Mouse (Mus musculus) thymus, adult 18-20 months (tissue): Measurements from ENCODE around the gene Fcgr3.
A peak's percentile ranks its signal among the peaks of the same experiment; 100 is the strongest.
"Not testable (repeated sequence)": the region's sequence is repeated elsewhere in the genome, so short reads cannot be mapped to it uniquely, and the experiment has no call there.

Experiments used
- DNase-seq, 2 experiments: peaks; one replicate each; pipeline ENCODE4 v3.0.0; 2022; ENCODE audit warnings: mixed read lengths in 2 of 2

The Fcgr3 gene

DNA sequence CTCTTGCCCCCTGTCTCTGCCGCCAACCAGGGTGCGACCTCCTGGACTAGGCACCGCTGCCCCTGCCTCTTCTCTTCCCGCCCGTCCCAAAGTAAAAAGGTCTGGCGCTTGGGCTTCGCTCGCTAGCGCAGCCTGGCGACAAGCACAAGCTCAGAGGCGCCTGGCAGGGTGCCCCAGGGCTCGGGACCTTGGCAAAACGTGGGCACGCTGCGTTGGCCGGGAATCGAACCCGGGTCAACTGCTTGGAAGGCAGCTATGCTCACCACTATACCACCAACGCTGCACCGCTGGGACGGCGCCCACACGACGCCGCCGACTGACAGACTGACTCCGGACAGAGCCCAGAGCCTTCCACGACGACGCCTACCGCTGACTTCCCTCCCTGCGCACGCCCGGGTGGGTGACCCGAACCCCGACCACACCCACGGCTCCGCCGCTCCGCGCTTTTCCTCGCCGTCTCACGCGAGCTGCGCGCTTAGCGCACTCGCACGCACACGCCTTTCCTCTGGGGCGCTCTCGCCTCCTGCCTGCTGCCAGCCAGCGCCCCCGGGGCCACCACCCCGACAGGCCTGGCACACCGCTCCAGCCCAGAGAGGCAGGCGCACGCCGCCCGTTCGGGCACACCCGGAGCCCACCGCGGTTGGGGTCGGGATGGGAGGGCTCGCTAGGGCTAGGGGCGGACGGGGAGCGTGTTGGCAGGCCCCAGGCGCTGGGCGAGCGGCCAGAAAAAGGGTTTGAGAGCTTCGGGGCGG, at the start of gene Fcgr3:
Fcgr3 (minus strand) TSS at position 445 of the 752 bp plus-strand sequence.
- peak; percentile 54 to 65 for DNase-seq

DNA sequence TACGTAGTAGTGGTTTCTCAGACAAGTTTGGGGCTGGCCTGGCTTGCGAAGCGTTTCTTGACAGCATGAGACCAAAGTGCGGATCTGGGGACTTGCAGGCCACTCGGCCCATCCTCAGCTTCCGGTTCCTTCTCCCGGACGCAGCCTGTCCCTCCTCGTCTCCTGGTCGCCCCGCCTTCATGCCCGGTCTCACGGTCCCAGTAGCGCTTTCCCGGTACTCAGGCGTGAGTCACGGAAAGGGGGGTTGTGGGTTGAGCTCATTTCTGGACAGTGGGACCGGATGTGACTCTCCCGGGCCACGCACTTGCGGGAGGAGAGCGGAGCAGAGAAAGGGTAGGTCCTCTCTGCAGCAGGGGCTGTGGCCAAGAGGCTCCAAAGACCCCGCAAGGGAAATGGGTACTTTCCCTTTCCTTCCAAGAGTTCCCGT, 49.2 kb upstream of the Fcgr3 start, which contains the start of gene Cfap126:
Cfap126 (plus strand) TSS at position 46 of the 427 bp plus-strand sequence.
- DNase-seq = peak; percentile 40 to 50

DNA sequence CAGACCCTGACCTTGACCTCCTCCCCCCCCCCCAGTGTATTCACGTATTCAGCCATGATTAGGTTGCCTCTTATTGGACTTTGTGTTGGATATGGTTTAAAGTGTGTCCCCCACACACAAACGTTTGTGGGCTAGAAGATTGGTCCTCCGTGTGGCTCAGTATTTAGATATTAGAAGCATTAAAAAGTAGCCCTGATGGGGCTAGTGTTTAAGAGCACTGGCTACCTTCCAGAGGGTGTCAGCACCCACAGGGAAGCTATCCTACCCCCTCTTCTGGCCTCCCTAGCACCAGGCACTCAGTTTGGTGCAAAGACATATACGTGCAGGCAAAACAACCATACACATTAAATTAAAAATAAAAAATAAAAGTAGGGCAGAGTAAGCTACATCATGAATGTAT, 48.3 kb upstream of the Fcgr3 start:
- no peak for DNase-seq

DNA sequence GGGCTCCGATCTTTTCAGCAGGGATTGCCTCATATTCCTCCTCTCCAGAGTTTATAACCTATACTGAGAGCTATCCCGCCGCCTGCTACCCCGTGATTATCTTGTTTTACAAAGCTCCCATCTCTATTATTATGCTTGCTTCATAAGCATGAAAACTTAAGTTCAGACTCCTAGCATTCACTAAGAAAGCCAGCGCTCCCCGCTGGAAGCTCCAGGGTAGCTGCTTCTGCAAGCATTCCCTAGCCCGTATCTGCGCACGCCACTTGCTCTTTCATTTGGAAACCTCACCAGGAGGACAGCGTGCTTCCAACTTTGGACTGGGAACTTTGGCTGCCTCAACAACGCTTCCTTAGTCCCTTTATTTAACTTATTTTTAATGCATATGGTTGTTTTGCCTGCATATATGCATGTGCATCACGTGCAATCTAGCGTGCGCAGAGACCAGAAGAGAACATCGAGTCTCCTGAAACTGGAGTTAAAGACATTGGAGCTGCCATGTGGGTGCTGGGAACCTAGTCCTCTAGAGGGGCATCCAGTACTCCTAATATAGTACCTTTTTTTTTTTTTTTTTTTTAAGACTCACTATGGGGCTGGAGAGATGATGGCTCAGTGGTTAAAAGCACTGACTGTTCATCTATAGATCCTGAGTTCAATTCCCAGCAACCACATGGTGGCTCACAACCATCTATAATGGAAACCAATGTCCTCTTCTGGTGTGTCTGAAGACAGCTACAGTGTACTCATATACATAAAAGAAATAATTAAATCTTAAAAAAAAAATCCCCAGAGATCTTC, 47.2 kb upstream of the Fcgr3 start:
- DNase-seq = peak; percentile 13 to 25

DNA sequence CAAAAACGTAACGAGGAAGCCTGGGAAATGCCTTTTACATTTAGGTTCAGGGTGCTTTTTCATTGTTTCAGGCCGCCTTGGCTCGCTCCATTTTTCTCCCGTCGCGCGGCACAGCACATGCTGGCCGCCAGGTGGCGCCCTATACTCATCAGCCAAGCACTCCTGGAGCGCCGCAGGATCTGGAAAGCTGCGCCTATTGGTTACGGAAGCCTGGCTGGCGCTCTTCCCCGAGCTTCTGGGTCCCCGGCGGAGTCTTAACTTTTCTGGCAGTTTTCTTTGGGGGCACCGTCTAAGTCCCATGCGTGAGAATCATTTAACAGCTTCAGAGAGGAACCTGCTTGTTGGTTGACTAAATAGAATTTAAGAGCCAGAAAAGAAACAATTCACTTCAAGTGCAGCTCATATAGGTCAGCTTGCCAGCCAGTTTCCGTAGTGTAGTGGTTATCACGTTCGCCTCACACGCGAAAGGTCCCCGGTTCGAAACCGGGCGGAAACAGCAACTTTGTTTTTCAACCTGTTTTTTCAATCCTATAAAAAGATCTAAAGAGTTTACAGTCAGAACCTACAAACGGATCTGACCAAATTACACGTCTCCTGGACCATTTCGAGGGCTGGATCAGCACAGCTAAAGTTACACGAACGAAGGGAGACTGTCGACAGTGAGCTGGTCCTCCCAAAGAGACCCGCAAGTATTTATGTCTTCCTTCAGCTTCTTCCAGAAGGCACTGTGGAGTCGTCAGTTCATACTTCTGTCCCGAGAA, 46.5 kb upstream of the Fcgr3 start:
- peak; percentile 78 to 84 for DNase-seq

DNA sequence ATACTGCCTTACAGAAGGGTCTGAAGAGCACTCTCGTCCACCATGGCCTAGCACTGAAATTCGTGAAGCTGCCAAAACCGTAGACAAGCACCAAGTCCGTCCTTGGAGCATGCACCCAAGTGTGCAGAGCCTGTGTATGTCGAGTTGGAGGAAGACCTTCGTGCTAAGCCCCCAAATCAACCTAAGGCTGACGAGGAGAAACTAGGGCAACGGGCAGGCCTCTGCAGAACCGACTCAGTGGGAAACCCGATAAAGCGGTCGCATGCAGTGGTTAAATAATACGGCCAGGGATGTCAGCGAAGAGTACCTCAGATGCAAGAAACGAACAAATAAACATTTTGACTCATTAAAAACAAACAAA, 45.9 kb upstream of the Fcgr3 start:
- peak in 1 of 2 experiments; percentile 11 for DNase-seq

DNA sequence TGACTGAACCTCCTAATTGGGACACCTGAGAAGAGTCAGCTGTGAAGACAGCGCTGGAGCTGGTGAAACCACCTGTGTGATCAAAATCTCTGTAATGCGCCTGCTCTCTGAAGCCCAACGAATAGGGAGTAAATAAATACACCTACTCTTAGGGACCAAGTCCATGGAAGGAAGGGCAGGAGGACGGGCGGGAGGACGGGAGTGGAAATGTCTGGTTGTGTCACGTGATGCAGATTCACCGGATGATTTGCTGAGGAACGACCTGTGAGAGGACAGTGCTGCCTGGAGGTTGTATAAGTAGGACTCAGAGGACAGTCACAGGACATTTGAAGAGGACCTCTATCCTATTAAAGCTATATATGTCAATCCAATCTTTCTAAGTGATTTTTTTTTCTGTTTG, 44.9 kb upstream of the Fcgr3 start:
- no peak for DNase-seq

DNA sequence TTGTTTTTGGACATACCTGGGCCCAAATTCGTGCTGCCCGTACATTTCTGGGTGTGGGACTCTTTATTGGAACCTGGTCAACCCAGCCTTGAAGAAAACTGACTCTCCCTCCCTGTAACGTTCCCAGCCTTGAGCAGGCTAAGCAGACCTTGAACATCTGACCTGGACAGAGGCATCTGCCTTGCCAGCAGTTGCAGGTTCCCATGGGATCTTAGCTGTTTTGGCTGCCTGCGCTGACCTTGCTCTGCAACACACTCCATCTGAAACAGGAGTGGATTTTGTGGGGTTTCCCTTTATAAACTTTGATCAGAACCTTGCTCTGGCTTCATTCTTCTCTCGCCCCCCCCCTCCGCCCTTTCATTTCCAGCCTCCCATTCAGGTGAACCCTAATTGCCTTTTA, 40.5 kb upstream of the Fcgr3 start:
- DNase-seq = no peak

DNA sequence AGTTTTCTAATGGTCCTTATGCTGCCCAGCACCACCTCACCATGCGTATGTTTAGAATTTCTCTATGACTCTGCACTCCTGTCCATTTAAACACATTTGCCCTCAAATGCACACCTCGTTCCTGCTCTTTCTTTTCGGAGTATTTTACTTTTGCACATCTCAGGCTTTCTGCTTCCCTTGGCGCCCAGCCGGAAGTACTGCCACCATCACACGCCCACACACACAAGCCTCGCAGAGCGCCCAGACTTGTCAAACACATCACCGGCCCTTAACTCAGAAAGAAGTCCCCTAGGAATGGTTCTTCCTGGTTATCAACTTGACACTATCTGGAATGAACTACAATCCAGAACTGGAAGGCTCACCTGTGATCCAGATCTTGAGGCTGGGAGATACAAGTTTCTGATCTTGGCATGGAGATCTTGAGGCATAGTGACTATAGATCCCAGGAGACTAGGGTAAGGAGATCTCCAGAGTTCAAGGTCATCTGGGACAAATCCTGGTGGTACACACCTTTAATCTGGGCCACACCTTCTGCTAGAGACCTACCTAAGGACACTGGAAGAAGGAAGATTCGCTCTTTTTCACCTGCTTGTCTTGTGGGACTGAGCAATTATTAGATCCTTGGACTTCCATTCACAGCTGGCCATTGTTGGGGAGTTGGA, 38.6 kb upstream of the Fcgr3 start:
- no peak for DNase-seq

DNA sequence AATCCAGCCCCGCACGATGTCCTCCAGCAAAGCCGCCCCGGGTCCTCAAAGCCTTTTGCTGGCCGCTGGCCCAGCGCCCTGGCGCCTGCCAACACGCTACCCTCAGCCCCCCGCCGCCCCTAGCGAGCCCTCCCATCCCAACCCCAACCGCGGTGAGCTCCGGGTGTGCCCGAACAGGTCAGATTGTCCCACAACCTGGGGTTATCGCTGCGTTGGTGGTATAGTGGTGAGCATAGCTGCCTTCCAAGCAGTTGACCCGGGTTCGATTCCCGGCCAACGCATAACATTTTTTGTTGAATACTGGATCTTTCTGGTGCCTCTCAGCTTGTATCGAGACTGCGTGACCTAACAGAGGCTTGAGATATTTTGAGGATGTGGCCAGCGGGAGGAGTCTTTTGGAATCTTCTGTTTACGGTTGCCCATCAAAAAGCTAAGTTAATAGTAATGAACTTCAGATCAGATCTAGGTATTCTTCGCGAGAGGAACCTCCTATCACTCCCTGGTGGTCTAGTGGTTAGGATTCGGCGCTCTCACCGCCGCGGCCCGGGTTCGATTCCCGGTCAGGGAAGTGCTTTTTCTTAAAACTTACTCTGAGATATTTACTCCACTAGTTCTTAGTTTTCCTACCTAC, 37.9 kb upstream of the Fcgr3 start:
- DNase-seq = peak; percentile 64 to 78

DNA sequence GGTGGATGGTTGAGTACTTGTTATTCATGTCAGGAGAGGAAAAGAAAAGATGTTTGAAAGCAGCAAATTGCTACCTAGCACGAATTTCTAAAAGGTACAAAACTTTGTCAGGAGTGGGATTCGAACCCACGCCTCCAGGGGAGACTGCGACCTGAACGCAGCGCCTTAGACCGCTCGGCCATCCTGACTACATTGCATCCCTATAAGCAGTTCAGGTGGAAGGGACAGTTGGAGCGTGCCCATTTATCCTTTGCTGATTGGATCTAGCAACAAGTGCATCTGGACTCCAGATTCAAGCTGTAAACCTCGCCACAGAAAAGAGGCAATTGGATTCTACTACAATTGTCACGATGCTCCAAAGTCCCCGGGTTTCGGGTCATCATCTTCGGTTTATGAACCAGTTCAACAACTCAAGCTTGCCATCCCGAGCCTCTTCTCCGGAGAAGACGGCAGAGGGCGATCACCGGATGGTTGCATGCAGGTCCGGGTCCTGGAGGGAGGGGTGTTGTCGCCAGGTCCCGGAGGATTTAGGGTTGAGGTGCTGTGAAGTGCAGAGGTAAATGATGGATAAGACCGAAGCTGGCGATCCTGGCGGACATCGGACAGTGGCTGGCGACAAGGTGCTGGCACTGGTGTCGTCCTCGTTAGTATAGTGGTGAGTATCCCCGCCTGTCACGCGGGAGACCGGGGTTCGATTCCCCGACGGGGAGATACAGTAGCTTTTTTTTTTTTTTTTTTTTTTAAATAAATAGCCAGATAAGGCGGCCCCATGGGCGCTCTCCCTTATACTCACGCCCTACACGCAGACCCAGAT, 37.2 kb upstream of the Fcgr3 start:
- peak; percentile 63 to 71 for DNase-seq

DNA sequence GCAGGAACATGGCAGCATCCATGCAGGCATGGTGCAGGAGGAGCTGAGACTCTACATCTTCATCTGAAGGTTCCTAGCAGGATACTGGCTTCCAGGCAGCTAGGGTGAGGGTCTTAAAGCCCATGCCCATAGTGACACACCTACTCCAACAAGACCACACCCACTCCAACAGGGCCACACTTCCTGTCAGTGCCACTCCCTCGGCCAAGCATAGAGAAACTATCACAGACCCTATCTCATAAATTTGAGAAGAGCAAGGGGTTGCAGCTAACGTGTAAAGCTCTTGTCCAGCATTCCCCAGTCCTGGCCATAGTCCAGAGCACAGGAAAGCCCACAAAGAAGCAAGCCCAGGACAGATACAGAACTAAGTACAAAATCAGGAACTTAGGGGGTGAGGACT, 36.3 kb upstream of the Fcgr3 start:
- DNase-seq = no peak

DNA sequence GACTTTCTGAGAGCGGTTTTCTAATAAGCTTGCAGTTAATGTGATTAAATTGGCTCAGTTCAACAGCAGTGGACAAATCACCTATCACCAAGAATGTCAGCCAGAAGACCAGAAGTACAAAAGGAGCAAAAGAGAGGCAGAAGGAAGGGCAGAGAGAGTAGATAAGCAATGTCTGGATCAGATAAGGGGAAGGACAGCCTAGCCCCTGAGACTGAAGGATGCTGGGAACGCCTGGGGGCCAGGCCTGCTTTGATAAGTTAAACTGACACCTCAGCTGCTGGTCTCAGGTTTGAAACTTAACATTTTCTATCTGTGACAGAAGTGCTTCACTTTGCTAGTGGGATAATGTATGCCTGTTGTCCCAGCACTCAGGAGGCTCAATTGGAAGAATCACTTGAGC, 32.9 kb upstream of the Fcgr3 start:
- DNase-seq = no peak

DNA sequence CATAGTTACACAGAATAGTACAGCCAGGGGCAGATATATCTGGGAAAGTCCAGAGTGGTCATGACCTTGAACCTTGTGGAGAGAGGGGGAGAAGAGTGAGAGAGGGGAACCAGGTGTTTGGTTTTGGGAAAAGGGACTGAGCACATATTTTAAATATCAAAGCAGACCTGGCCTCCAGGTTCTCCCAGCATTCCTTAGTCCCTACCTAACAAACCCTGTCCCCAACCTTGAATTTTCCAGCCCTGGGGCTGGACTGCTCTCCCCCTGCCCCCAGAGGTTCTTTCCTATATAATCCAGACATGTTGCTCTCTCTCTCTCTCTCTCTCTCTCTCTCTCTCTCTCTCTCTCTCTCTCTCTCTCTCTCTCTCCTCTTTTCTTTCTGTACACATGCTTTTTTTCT, 32.4 kb upstream of the Fcgr3 start:
- no peak for DNase-seq

DNA sequence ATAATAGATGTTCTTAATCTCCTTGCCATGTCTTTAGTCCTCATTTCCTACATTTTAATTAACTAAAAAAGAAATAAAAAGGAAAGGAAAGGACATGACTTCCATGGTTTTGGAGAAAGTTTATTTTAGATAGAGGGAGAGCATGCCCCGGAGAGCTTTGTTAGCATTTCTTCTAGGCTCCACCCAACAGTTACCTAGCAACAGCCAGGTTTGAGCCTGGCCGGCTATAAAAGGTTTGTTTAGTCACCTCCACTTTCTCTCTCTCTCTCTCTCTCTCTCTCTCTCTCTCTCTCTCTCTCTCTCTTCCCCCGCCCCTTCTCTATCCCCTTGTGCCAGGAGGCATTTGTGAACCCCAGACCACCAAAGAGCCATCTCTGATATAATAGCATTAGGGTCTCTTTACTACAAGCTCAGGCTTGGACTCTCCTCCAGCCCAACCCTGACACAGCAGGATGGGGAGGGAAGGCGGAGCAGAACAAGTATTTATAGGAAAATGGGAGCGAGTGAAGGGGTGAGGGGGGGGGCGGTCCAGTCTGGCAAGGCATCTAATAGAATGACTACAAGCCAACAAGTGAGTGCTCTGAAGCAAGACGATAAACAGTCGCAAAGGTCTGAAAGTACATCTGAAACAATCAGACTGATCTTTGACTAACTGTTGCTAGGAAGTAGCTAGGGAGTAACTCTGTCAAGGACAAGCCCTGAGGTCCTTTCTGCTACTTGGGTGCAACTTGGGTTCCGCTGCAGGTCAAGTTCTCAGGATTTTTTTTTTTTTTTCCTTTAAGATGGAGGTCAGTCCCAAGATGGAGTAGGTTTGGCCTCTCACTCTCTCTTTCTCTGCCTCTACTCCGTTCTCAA, 31.6 kb upstream of the Fcgr3 start:
- no peak for DNase-seq

DNA sequence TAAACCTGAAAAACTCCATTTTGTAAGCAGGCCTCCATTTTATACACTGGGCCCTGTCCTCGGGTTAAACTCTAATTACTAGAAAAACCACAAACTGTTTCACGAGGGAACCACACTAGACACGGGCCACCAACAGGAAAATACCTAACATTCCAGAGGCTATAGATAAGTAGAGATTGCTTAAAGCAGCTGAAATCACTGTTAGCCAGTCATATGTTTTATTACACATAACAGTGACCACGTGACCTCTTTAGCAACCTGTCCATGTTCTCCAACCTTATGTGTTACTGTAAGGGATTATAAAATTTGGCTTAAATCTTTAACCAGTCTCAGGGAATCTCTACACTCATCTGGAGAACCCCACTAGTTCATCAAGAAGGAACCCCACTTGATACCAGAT, 29.7 kb upstream of the Fcgr3 start:
- DNase-seq = no peak

DNA sequence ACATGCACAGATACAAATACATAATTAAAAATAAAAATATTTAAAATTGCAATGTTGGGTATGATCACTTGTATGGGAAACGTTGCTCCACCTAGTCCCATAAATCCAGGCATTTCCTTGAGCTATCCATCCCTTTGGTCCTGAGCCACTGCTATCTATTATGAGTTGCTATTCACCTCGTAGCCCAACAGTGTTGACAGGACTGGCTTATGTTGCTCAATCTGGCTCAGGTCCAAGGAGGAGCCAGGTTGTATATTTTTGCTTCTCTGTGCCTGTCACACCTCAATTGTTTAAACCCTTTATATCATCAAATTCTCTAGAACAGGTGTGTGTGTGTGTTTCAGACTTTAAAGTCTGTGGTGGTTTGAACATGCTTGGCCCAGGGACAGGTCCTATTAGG, 26.0 kb upstream of the Fcgr3 start:
- no peak for DNase-seq

DNA sequence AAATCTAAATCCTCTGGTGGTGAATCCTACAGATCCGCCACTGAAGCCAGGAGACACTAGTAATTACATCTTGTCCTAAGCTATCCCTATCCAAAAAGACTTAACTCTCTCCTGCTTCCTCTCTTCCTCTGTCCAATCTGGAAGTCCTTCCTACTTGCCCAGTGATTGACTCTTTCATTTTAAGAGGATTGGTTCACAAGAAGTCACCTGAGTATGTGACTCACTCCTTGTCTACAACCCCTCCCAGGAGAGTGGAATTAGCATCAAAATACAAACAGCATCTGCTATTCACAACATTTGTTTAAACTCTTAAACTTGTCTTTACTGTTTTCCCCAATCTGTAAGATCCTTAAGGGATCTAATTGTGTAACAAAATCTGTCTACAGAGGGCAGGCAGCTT, 25.2 kb upstream of the Fcgr3 start:
- DNase-seq = no peak

DNA sequence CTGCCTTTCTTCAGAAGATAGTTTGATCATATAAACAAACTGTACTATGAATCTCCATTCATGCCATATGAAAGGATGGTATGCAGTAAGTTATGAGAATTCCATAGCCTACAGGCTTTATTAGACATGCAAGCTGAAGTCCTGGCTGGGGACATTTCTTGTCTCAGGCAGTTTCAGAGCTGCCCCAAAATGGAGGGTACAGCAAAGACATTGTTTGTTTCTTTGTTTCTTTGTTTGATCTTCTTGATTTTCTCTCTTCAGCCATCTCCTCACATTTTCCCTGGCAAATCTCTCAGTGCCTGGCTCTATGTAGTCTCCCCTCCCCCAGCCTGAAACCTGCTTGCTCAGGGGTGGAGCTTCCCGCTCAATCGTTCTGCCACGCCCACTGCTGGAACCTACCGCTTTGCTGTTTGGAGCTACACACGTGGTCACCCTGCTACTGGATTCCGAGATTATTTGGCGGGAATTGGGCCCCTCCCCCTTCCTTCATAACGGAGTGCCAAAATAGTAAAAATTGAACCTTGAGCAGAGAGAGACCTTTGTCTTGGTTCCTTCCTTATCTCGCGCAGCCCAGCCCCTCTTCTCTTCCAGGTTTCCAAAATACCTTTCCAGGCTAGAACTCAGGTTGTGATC, 23.6 kb upstream of the Fcgr3 start:
- not testable (repeated sequence) for DNase-seq

DNA sequence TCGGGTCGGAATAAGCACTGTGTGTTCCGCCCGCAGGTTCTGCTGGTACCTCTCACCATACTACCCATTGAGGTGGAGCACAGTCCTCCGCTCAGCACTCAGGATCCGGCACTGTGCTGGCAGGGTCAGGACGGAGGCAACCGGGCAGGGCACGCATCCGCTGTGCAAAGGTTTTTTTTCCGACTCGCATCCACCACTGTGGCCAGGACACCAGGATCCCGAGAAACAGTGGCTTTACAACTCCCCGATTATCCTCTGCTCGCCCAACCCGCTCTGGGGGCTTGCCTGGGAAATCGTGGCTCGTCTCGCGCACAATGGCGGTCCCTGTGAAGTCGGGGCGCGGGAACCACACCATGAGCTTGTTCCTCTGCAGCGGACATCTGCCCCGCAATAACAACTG, 21.0 kb upstream of the Fcgr3 start:
- no peak for DNase-seq
